Mouse (Mus musculus): ENCODE measurements around the gene Actg1. TPM values are rescaled to one million over a fixed set of nuclear protein-coding genes. Genes with fewer than 3 reads are reported as not detected.
"Not testable (repeated sequence)": the region's sequence is repeated elsewhere in the genome, so short reads cannot be mapped to it uniquely, and the experiment has no call there.

Gene Actg1
- total RNA-seq, 2 experiments from 2014 or later, result 3,514 to 3,537 TPM

GRCm38 (mm10) chr11:120347301-120347700 is 1.0 kb downstream of the Actg1 start:
- DNase-seq, result no peak
- intact Hi-C loops (cut with DNase I), result loop anchor here (5.0 kb wide), 1 partner anchor 110 kb away; no protein-coding TSS in a partner anchor

GRCm38 (mm10) chr11:120346383-120347034 is 1.8 kb downstream of the Actg1 start:
- intact Hi-C loops (cut with DNase I), result loop anchor here (5.0 kb wide), 1 partner anchor 109 kb away; no protein-coding TSS in a partner anchor
- not testable (repeated sequence) for DNase-seq

- DNase-seq, result no peak
- intact Hi-C loops (cut with DNase I), result loop anchor here (5.0 kb wide), 1 partner anchor 108 kb away; no protein-coding TSS in a partner anchor
Observed at GRCm38 (mm10) chr11:120345067-120345681, 3.2 kb downstream of the Actg1 start.

DNA sequence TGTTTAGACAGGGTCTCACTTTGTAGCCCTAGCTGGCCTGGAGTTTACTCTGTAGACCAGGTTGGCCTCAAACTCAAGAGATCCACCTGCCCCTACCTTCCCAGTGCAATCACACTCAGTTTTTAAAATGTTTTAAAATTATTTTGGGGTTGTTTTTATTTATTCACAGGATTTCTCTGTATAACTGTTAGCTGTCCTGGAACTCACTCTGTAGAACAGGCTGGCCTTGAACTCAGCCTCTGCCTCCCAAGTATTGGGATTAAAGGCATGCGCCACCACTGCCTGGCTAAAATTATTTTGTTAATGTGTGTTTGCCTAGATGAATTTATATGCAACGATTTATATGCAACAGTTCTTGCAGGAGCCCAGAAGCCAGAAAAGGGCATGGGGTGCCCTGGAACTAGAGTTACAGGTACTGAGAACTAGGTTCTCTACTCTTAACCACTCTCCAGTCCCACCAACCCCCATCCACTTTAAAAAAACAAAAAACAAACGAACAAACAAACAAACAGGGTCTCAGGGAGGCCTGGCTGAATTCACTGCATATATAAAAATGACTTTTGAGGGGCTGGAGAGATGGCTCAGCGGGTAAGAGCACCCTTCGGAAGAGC is 3.9 kb downstream of the Actg1 start:
- no peak for DNase-seq
- intact Hi-C loops (cut with DNase I), result no loop called here

GRCm38 (mm10) chr11:120343519-120344309 is 4.6 kb downstream of the Actg1 start:
- intact Hi-C loops (cut with DNase I), result no loop called here
- no peak for DNase-seq

DNA sequence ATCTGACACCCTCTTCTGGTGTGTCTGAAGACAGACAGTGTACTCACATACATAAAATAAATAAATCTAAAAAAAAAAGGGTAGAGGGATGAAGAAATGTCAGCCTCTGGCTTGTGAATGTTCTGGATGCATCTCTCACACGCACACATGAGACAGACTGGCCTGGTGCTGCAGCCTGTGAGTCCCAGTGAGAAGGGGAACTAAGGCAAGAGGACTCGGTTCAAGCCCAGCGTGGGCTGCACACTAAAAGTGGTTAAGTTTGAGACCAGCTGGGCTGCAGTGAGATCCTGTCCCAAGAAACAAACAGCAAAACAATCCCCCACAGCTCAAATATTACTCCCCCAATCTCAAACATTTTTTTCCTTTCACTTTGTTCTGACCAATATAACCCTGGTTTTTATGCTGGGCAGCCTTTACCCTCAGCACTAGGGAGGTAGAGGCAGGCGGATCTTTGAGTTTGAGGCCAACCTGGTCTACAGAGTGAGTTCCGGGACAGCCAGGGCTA is 5.6 kb downstream of the Actg1 start:
- DNase-seq, result no peak

GRCm38 (mm10) chr11:120341661-120342060 is 6.7 kb downstream of the Actg1 start:
- intact Hi-C loops (cut with DNase I), result no loop called here

More for the DNA sequence above, 5.6 kb downstream of the Actg1 start:
- intact Hi-C loops (cut with DNase I), result no loop called here

DNA sequence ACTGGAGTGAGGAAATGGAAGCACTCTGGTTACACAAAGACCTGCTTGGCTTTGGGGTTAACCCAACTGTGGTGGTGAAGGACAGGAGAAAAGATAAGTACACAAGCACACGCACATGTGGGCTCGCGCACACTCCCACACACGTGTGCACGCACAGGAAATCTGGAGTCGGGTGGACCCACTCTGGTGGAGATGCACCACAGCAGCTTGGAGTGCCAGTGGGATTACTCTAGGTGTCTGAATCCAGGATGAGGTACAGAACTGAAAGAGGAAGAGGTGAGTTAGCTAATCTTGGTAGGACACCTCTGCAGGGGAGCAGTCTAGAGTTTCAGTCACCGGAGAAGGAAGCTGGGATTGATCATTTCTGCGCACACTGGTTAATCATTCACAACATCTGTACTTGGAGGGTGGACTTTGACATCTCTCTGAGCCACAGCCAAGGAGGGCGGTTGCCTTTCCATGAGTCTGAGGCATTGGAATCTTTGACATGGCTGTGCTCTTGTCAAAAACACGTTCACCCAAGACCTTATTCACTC is 8.3 kb downstream of the Actg1 start:
- intact Hi-C loops (cut with DNase I), result no loop called here
- DNase-seq, result no peak

More at GRCm38 (mm10) chr11:120341661-120342060, 6.7 kb downstream of the Actg1 start:
- DNase-seq, result no peak

- intact Hi-C loops (cut with DNase I), result no loop called here
- DNase-seq, result no peak
Observed at GRCm38 (mm10) chr11:120338786-120339185, 9.6 kb downstream of the Actg1 start.

DNA sequence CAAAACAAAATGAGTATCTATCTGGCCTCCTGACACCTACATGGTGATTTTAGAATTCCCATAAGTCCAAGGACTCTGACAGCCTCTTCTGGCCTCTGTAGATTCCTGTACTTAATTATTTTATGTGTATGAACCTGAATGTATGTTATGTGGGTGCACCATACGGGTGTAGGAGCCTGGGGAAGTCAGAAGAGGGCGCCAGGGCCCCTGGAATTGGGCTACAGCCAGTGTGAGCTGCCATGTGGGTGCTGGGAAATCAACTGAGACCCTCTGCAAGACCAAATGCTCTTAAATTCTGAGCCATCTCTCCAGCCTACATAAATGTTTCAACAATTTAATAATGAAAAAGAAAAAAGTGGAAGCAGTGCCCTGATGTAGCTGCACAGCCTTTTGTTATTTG is 10.9 kb downstream of the Actg1 start:
- intact Hi-C loops (cut with DNase I), result no loop called here
- DNase-seq, result no peak

DNA sequence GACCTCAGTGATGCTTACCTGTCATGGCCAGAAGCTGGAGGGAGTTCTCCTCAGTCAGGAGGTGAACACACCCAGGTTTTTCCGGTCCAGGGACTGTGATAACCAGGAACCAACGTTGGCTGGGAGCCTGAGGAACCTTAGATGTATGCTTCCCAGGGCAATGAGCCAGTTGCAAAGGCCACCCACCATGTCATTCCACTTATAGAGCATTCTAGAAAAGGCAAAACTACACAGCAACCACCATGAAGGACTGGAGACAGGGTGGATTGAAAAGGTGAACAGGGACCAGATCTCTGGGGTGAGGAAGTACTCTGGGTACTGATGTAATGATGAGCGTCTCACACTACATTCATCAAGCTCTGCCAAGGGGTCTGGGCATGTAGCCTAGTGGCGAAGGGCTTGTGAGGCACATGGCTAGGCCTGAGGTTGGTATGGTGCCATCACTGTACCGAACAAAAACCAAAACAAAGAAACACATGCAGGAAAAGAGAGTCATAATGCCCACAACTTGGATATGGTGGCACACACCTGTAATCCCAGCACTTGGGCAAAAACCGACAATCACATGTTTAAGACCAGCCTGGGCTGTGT is 12.8 kb downstream of the Actg1 start:
- intact Hi-C loops (cut with DNase I), result no loop called here
- DNase-seq, result peak; percentile 60

DNA sequence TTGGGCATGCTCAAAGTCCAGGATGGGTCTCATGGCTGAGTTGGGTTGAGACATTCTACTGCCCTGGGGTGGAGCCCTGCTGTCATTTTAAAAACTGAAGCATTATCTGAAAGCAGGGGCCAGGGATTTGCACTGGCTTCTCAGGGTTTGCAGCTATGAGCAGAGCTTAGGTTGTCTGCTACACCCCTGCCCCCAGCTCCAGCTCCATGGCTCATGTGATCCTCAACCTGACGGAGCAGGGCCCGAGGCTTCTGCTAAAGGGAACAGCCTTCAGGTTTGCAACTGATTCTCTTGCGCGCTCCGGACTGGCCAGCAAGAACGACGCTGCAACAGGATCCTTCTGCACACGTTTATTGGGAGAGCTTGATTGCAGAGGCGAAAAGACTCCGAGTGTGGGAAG is 28.2 kb downstream of the Actg1 start:
- intact Hi-C loops (cut with DNase I), result no loop called here
- DNase-seq, result no peak

DNA sequence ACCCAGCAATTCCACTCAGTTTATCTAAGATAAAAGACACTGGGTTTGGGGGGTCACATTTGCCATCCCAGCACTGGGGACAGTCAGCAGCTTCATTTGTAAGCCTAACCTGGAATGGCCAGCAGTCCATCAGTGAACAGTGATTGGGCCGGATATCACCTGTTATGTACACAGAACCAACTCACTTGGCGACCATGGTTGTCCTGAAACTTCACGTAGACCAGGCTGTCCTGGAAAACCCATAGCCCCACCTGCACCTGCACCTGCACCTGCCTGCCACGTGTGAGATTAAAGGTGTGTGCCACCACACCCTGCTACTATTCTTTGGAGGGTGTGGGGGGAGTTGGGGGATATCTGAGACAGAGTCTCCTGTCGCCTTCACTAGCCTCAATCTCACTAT is 29.0 kb downstream of the Actg1 start:
- no peak for DNase-seq
- intact Hi-C loops (cut with DNase I), result no loop called here

DNA sequence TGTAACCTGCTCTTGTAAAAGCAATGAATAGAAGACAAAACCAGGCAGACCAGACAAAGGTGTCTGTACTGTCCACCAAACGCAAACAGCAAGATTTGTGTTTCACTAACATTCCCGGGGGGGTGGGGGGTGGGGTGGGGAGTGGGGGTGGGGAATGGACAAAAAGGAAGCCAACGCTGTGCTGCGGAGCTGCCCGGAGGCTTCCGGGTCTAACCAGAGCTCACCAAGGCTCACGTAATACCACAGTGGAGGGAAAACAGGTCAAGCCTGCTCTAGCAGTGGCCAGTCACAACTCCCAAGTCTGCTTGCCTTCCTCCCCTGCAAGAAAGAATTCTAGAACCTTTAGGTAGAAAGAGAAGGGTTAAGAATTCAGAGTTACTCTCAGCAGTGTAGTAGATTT is 30.9 kb downstream of the Actg1 start:
- no peak for DNase-seq
- intact Hi-C loops (cut with DNase I), result no loop called here

DNA sequence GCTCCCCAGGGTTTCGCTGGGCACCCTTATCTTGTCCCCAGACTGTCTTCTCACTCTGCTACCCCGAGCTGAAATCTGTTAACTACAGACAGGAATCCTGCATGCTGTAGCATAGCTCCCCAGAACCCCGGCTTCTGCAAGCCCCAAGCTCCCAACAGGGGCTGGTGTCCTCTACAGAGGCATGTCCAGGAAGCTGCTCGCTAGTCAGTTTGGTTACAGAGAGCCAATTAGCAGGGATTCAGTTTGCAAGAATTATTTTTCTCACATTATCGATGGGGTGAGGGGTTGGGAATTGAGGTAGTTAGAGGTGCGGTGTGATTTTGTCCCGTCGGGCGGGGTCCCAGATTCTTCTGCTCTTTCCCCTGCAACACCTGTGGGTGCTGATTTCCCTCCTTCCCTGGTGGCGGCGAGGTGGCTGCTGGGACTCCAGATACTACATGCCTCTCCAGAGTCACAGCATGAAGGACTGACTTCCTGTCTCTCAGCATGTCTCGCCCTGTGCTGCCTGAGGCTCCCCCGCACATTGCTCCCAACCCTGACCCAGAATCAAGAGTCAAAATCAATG is 31.6 kb downstream of the Actg1 start:
- no peak for DNase-seq
- intact Hi-C loops (cut with DNase I), result no loop called here

- peak; percentile 94 for DNase-seq
- intact Hi-C loops (cut with DNase I), result no loop called here
Observed at GRCm38 (mm10) chr11:120315832-120316689, 32.3 kb downstream of the Actg1 start.

DNA sequence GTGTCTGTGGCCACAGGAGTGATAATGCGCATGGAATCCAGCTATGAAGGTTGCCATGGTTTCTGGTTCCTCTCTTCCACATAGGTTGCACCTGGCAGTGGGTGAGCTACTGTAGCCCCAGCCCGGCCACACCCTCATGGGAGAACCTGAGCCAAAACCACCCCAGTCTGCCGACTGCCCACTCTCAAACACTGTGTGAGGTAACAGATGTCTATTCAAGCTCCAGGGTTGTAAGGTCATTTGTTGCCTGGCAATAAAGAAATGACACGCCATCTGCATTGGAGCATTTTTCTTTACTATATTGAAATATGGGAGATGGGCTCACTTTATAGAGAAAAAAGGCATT is 33.0 kb downstream of the Actg1 start:
- intact Hi-C loops (cut with DNase I), result no loop called here
- DNase-seq, result peak; percentile 55

DNA sequence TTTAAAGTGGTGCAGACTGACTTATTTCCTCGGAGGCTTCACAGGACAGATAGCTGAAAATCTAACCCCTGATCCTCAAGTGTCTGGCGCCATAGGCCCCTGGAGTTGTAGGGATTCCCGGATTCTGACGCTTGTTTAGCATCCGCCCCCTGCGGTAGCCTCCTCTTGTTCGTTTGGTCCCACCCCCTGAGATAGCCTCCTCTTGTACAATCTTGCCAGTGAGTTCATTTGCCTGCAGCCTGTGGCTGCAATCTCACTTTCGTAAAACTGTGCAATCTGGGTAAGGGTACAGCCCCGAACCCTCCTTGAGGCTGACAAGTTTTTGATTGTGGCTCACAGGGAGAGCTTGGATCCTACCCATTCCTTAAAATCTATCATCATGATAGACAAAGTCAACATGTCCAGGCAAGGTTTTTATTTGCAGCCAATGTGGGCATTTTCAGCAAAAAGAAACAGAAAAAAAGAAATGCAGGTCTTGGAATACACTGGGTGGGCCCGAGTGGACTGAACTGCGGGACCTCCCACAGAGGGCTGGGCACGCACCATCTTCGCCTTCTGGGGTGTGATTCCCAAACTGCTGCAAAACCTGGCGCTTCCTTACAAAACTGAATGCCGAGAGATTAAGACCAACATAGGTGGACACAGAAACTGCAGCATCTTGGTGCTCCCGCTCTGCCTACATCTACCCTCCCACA is 33.5 kb downstream of the Actg1 start:
- no peak for DNase-seq
- intact Hi-C loops (cut with DNase I), result no loop called here

Data from left cerebral cortex, postnatal 4 days (tissue).